Mouse (Mus musculus) frontal cortex, postnatal 25 days (tissue): Measurements from ENCODE around the gene Cacna2d2.

Source experiments
- DNase-seq, 2 experiments: peaks; one replicate each; pipeline ENCODE4 v3.0.0; 2022; ENCODE audit warnings: low spot score in 2 of 2

The Cacna2d2 gene

GRCm38 (mm10) chr9:107496359-107496758 lies 96.9 kb downstream of the Cacna2d2 start:
- DNase-seq: no peak

DNA sequence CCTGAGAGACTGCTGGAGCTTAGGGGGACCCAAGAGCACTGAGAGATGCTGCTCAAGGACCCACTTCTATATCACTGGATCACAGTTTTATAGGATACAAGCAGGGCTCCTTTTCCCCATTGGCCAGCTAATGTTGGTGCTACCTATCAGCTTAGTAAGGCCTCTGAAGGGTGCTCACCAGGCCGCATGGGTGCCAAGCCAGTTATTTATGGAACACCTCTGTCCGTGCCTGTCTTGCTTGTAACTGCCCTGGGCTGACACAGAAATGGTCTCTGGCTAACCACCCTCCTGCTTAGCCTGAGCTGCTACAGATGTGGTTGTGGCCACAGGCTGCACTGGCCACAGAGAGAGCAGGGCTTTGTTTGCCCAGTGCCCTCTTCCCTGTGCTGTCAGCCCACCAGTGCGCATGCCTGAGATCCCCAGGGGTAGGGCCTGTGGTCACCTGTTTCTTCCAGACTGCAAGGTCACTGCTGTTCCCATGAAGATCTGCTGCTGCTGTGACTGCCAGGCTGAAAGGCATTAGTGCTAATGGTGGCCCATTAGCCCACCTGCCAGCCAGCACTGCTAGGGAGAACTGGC lies 101.4 kb downstream of the Cacna2d2 start:
- DNase-seq: no peak

DNA sequence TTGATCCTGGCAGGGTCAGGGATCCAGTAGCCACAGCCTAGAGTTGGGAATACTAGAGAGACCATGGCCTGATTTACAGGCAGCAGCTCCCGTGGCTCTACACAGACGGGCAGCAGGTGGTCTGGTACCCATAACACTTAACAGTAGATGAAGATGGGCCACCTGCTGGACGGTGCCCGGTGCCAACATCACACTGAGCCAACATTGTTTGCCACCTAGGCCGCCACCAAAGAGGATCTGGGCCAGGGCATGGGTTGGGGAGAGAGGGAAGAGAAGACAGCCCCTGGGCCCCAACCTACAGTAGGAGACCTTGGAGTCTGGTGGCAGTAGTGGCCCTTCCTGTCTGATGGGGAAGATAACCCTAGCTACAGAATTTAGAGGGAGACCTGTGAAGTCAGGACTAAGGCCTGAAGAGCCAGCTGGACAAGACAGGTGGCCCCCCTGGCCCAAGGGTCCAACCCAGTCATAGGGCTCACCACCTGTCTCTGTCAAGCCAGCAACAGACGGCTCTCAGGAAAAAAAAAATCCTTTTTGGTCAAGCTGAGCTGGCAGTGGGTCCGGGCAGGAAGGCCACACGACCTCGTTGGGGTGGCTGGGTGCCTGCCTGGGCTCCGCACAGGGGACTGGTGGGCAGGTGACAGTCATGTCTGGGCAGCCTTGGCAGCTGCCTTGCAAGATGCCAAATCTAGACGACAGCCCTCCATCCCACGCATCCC lies 102.9 kb downstream of the Cacna2d2 start:
- no peak for DNase-seq

DNA sequence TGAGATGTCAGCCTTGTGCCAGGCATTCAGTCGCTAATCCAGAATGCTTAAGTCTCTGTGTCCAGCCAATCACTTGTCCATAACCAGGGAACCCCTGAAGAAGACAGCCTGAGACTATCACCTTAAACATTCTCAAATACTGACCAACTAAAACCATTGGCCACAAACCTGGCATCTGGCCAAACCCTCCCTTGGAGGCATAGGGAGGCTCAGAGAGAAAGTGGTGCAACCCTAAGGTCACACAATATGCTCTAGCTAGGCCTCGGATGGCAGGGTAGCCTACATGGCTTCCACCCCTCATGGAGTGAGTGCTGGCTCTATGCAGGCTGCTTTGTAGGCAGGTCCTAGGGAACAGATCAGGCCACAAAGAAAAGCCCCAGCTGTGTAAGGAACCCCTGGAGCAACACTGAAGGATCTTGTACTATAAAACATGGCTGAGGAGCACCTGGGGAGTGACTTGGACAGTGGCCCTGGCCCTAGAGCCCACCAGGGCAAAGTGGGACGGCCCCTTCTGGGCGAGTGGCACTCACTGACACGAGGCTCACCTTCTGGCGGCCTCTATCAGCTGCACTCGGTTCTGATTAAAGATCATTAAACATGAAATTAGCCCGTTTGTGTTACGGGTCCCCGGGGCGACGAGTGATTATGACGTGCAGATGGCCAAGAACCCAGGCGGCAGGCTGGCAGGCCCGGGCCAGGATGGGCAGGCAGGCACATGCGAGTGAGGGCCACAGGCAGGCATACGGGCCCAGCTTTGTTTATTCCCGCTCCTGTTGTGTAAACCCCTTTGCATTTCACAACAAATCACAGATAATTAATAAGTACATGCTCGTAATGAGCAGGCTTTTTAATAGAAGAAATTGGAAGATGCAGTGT lies 105.5 kb downstream of the Cacna2d2 start:
- no peak for DNase-seq

DNA sequence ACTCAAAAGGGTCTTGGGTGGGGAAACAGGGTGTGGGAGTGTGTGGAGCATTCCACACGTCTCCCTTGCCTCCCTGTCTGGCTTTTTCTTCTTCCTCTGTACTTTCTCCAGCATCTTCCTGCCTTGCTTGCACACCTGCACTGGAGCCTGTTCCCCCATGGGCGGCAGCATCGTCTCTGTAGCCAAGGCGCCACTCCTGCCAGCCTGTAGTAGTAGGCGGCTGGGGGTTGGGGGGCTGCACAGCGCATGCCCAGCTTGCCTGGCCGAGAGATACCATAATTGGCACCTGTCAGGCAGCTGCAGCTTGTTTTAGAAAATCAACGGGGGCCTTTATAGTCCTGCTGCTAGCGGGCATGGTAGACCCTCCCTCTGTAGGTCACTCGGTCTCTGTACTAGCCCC lies 108.9 kb downstream of the Cacna2d2 start:
- peak; percentile 36 to 41 for DNase-seq

DNA sequence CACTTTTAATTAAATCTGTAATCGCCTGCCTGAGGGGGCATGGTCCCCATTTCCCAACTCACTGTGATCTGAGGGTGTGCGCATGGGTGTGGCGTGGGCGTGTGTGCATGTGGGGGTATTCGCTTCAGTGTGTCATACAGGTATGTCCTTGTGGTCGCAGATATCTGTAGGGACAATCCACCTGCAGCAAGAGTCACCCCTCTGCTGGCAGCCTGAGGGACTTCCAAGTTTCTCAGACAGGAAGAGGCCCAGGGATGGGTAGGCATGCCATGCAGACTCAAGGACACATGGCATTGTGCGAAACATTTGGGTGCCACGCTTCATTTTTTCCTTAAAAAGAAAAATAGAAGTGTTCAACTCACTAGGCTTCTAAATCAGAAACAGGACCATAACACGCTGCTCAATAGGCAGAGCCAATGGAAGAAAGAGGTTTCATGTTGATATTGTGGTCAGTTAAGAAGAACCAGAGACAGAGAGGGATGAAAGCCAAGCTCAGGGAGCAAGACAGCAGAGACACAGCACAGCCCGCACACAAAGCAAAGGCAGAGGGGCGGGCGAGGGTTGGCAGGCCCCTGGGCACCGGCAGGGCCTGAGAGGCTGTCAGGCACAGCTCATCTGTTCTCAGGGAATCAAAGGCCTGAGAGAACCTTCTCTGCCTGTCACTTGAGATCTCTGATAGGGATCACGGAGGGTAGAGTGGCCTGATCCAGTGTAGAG lies 111.1 kb downstream of the Cacna2d2 start:
- no peak for DNase-seq

GRCm38 (mm10) chr9:107511436-107511835 lies 112.0 kb downstream of the Cacna2d2 start:
- no peak for DNase-seq

- no peak for DNase-seq
These were observed 112.9 kb downstream of the Cacna2d2 start for GRCm38 (mm10) chr9:107512326-107512725.

DNA sequence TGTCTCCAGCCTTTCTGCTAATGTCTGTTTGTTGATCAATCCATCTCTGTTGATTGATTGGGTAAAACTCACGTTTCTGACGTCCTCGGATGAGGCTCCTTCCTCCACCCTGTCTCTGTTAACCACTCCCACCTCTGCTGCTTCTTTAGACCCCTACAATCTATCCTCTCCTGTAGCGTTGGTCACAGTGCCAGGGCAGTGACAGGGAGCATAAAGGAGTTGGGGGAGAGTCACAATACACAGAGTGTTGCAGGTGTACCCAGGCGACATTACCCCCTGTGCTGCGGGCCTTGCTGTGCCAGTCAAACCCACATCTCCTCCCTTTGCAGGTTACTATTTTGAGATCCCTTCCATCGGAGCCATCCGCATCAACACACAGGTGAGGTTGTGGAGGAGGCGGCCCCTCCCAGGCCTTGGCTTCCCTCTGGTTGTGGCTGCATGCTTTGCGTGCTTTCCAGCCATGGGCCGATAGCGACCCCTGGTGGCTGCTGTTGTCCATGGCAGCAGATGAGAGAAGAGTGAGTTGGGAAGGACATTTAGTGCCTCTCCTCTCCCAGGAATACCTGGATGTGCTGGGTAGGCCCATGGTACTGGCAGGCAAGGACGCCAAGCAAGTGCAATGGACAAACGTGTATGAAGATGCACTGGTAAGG lies 115.0 kb downstream of the Cacna2d2 start:
- peak; percentile 84 to 86 for DNase-seq

- no peak for DNase-seq
These were observed 120.9 kb downstream of the Cacna2d2 start for GRCm38 (mm10) chr9:107520331-107520730.

- no peak for DNase-seq
These were observed 121.8 kb downstream of the Cacna2d2 start for GRCm38 (mm10) chr9:107521190-107521589.

DNA sequence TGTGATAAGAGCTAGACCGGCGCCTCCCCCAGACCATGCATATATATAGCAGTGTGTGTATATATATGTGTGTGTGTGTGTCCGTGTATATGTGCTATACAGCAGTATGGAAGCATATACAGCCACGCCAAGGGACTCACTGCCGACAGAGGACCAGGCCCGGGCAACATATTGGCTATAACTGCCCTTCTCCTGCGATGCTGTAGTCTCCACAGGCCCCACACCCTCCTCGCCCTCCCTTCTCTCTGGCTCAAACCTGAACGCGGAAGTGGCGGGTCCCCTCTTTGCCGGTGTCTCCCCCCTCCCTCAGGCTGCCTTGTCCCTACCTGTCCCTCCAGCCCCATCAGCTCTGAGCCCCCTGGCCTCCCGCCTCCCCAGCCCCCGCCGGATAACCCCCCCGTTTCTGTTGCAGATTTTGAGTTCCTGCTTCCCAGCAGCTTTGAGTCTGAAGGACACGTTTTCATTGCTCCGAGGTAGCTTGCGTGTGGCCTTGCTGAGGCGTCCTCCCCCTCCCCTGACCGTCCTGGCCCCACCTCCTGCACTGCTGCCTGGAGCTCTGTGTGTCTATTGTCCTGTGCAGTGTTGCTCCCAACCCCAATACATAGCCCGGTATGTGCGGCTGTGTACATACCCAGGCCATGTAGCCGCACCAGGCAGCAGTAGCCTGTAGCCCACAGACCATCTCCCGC lies 122.4 kb downstream of the Cacna2d2 start:
- DNase-seq: no peak

DNA sequence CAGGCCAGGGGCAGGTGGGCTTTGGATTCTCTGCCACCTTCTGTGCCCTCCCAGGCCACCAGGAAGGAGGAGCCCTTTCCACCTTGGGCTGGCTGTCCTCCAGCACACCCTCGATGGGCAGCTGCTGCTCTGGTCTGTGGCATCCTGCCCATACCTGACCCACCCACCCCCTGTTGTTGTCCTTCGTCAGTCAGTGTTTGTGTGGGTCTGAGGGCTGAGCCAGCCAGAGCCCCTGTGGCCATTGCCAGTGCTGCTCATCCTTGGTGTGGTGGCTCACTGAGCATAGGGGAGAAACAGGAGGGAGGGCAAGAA lies 122.9 kb downstream of the Cacna2d2 start:
- no peak for DNase-seq

GRCm38 (mm10) chr9:107526198-107527026 lies 127.0 kb downstream of the Cacna2d2 start:
- peak; percentile 52 to 60 for DNase-seq

DNA sequence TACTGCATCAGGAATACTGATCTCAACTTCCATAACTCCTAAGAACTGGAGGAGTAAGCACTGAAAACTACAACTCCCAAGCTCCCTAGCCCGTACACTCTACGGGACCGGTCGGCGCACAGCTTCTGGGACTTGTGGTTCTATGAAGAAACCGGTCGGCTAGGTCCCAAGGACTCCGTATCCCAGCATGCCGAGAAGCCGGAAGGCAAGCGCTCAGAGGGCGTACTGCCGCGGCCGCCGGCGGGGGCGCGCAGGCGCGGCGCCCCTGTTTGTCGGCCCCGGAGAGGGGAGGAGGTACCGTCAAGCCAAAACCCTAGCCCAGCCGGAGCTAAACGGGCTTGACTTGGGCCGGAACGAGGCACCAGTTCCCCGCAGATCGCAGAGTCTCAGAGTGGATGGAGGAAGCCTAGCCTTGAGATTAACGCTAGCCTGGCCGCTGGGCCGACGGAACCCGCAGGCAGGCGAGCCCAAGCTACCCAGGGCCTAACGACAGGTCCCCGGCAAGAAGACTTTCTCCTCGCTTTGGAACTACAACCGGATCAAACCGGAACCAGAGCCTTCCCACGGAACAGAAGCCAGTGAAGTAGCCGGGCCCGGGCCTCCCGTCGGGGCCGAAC lies 134.5 kb downstream of the Cacna2d2 start, which contains the start of gene Tmem115:
Gene Tmem115, plus strand, starts transcription at position 155 of the 617 bp plus-strand sequence.
- peak; percentile 80 to 84 for DNase-seq

- no peak for DNase-seq
These were observed 135.2 kb downstream of the Cacna2d2 start for GRCm38 (mm10) chr9:107534408-107535202.

DNA sequence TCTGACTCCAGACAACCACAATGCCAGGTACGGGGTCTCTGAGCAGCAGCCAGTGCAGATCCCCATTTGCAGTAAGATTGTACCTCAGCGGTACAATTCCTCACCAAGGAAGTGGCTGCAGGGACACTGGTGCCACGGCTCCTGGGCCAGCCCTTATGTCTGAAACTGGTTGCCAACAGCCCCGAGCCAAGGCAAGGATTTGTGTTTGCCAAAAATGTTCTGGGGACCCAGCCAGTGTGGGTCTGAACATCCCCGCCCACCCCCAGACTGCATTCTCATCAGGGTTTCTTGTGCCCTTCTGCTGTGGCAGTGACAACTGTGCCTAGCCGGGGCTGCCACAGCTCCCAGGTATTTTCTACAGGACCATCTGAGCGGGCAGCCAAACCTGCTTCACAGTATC lies 138.8 kb downstream of the Cacna2d2 start:
- no peak for DNase-seq

DNA sequence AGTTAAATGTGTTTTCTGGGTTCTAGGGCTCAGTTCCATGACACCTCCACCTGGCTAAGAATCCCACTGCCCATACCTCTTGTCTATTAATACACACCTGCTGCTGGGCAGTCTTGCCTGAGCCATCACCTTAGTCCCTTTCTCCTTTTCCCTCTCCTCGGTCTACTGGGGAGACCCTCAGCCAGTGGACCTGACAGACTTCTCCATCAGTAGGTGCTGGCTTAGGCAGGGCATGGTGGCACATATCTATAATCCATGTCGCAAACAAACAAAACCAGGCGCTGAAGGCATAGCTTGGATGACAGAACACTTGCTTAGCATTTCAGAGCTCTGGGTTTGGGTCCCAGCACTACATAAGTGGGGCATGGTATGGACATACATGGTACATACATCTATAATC lies 139.3 kb downstream of the Cacna2d2 start:
- DNase-seq: no peak

GRCm38 (mm10) chr9:107539940-107540339 lies 140.5 kb downstream of the Cacna2d2 start:
- no peak for DNase-seq
